Mouse (Mus musculus) stomach, embryonic 14.5 days (tissue): ENCODE measurements around the gene Asah2. TPM values are rescaled to one million over a fixed set of nuclear protein-coding genes. Genes with fewer than 3 reads are reported as not detected.

ENCODE experiments used
- ATAC-seq: fragments of 200-750 bp; cut with Nextera tagmentation; 2 replicates; pipeline ENCODE4 v1.8.0; 2017; ENCODE audit warnings: low read depth, moderate TSS enrichment; ENCODE audit not compliant: insufficient number of reproducible peaks, insufficient read depth, low FRiP score
- H3K27ac ChIP-seq: fragments of 300-500 bp; sonication (generic); 2 replicates; pipeline ENCODE4 v1.5.1; 2014; ENCODE audit warnings: mild to moderate bottlenecking, low read length, moderate library complexity, mixed read lengths
- H3K27me3 ChIP-seq: fragments of 300-500 bp; sonication (generic); 2 replicates; pipeline ENCODE4 v1.6.1; 2014; ENCODE audit warnings: low read length, control low read depth, mixed read lengths; ENCODE audit not compliant: control insufficient read depth, insufficient read depth
- H3K36me3 ChIP-seq: fragments of 300-500 bp; sonication (generic); 2 replicates; pipeline ENCODE4 v1.6.1; 2014; ENCODE audit warnings: mild to moderate bottlenecking, control low read depth, low read length, moderate library complexity, mixed read lengths; ENCODE audit not compliant: control insufficient read depth, insufficient read depth
- H3K4me1 ChIP-seq: fragments of 300-500 bp; sonication (generic); 2 replicates; pipeline ENCODE4 v1.6.1; 2014; ENCODE audit warnings: low read length, control low read depth, mixed read lengths; ENCODE audit not compliant: control insufficient read depth, insufficient read depth
- H3K4me2 ChIP-seq: fragments of 300-500 bp; sonication (generic); replicated peaks from 2 replicates; pipeline ENCODE4 v1.6.1; 2014; ENCODE audit warnings: low read depth, low read length, control low read depth
- H3K4me3 ChIP-seq: fragments of 300-500 bp; sonication (generic); 2 replicates; pipeline ENCODE4 v1.5.1; 2014; ENCODE audit warnings: low read depth, low read length, control low read depth
- H3K9ac ChIP-seq: fragments of 300-500 bp; sonication (generic); replicated peaks from 2 replicates; pipeline ENCODE4 v1.6.1; 2014; ENCODE audit warnings: low read depth, mild to moderate bottlenecking, control low read depth, low read length, moderate library complexity, mixed read lengths
- H3K9me3 ChIP-seq: fragments of 300-500 bp; sonication (generic); 2 replicates; pipeline ENCODE4 v1.6.1; 2016; ENCODE audit warnings: low read depth, low read length, control low read depth; ENCODE audit not compliant: control insufficient read depth
- WGBS: fragments of 180-500 bp; shearing (Covaris S2); extraction: QIAGEN DNeasy Blood & Tissue Kit; methylation state at CpG from one replicate; pipeline ENCODE4 v1.1.7; 2014; 5-methylcytosine and 5-hydroxymethylcytosine counted together
- polyA plus RNA-seq: library from polyadenylated mRNA; unstranded; fragments of >200 nt; fragmentation: Nextera tagmentation; extraction: Ambion mirVana; gene quantifications from 2 replicates; pipeline ENCODE4 v1.2.1, GENCODE M21; 2014

Asah2 gene
- polyA plus RNA-seq, 1 experiment from 2014 or later = 2.2 TPM

DNA sequence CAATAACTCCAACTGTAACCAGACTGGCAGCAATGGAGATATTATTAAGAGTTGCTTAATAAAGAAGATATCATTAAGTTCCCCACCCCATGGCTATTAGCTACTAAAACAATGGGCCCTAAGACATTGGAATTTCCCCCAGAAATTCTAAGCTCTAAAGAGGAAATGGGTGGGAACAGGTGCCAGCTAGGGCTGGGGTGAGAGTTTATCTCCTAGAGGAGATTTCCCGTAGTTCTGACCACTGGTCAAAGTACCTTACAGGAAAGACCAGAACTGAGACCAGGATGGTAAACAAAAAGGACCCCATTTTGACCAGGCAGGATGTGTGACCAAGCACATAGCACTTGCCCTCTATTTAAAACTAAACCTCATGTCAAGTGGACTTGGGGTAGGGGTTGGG is 52.3 kb downstream of the Asah2 start:
- no peaks in the 10 kb centered on the region for H3K36me3 ChIP-seq
- WGBS = 50% methylated on average over 1 of the region's 1 CpGs
- H3K27ac ChIP-seq = no peak overlapping the region

DNA sequence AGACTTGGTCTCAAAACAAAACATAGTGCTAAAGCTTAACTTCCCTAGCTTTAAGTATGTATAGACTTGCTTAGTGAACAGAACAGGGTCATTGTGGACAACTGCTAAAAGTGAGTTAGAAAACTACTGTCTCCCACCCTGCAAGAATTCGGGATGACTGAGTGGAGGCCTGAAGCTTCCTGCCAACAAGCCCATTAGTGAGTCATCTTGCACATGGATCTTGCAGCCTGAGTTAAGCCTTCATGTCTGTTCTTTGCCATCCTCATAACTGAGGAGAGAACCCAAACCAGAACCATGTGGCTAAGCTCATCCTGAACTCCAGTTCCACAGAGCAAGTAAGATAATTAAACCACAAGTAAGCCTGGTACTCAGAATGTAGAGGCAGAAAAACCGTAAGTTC is 56.8 kb downstream of the Asah2 start:
- H3K9ac ChIP-seq = no peak overlapping the region
- no peaks in the 10 kb centered on the region for H3K9me3 ChIP-seq
- no peaks in the 10 kb centered on the region for H3K4me1 ChIP-seq
- ATAC-seq = no peak
- no peak overlapping the region for H3K4me3 ChIP-seq
- H3K4me2 ChIP-seq = no peak overlapping the region
- H3K27ac ChIP-seq = no peak overlapping the region
- WGBS = 88% methylated on average over 2 of the region's 2 CpGs
- H3K27me3 ChIP-seq = no peaks in the 10 kb centered on the region
- H3K36me3 ChIP-seq = no peaks in the 10 kb centered on the region

More for the DNA sequence above, 52.3 kb downstream of the Asah2 start:
- H3K4me1 ChIP-seq = no peaks in the 10 kb centered on the region
- H3K9ac ChIP-seq = no peak overlapping the region
- no peaks in the 10 kb centered on the region for H3K27me3 ChIP-seq
- H3K4me2 ChIP-seq = no peak overlapping the region
- H3K4me3 ChIP-seq = no peak overlapping the region
- no peak for ATAC-seq
- H3K9me3 ChIP-seq = no peaks in the 10 kb centered on the region

DNA sequence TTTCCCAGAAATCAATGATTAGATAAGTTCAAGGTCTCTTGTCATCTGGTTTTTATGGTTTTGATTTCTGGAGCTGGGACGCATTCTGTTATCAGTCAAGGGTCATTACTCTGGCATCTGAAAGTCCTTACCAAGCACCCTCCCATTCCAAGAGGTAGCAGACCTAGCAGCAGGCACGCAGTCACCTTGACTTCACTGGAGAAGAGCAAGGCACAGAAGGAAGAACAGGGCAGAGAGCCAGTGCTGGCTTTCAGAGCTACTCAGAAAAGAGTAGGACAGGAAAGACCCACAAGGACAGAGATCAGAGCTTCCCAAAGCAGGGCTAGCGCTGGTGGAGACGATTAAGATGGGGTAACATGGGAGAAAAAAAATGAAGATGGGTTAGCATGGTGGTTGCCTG is 75.1 kb downstream of the Asah2 start:
- Histone ChIP-seq H3K36me3 (no peaks in the 10 kb centered on the region), H3K4me1 (no peaks in the 10 kb centered on the region), H3K9me3 (no peaks in the 10 kb centered on the region), H3K9ac (no peak overlapping the region), H3K27ac (no peak overlapping the region), H3K27me3 (no peaks in the 10 kb centered on the region), H3K4me2 (no peak overlapping the region), H3K4me3 (no peak overlapping the region)
- no peak for ATAC-seq
- 82% methylated on average over 4 of the region's 4 CpGs for WGBS

DNA sequence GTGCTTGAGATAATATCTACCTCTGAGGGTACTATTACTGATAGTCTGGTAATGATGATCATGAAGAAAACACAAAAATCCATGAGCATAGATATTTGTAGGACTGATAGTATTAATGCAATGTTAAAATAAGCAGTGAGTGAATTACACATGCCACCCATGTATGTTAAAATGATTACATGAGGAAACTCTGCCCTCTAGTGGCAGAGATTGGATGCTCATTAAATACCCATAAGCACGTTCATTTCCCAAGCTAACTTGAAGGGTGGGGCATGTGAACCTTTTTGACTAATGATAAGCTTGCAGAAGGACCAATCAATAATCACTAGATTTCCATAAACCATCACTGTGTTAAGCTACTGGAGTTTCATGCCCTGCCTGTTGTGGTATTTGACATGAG is 77.6 kb downstream of the Asah2 start:
- 6% methylated on average over 1 of the region's 1 CpGs for WGBS
- no peak for ATAC-seq
- H3K27ac ChIP-seq = no peak overlapping the region

DNA sequence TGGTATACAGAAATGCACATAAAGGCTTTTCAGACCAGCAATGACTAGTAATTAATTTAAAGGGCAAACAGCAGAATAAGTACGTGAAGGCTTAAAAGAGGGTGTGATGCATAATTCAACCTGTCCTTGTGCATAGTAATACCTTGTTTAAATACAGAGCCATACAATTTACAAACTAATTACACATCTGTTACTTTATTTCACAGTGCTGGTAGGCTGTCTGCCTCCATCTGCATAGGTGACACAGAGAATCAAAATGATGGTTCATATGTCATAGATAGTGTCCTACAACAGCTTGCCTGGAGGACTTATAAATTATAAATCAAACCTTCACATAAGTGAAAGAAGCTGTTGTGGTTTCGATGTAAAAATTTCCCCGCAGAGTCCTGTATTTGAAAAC is 82.6 kb downstream of the Asah2 start:
- WGBS = 92% methylated on average over 3 of the region's 3 CpGs
- Histone ChIP-seq H3K4me2 (no peak overlapping the region), H3K27me3 (no peaks in the 10 kb centered on the region), H3K4me1 (no peaks in the 10 kb centered on the region), H3K4me3 (no peak overlapping the region), H3K27ac (no peak overlapping the region), H3K9ac (no peak overlapping the region), H3K9me3 (no peaks in the 10 kb centered on the region), H3K36me3 (no peaks in the 10 kb centered on the region)
- ATAC-seq = no peak

More for the DNA sequence above, 77.6 kb downstream of the Asah2 start:
- H3K9me3 ChIP-seq = no peaks in the 10 kb centered on the region
- no peaks in the 10 kb centered on the region for H3K36me3 ChIP-seq
- H3K9ac ChIP-seq = no peak overlapping the region
- H3K4me2 ChIP-seq = no peak overlapping the region
- no peaks in the 10 kb centered on the region for H3K27me3 ChIP-seq
- H3K4me1 ChIP-seq = no peaks in the 10 kb centered on the region
- no peak overlapping the region for H3K4me3 ChIP-seq

DNA sequence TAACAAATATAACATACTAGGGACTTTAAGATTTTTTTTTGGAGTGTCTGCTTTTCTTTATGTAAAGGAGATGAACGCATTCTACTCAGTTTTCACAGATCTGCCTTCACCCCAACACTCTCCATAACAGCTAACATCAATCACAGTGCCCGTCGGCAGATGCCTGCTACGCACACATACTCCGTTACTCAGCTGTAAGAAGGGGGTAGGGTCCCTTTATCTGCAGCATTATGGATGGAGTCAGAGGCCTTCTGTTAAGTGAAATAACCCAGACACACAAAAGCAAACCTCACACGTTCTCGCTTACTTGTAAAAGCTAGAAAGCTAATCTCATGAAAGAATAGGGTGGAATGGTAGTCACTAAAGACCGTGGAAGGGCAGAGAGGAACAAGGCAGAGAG is 88.3 kb downstream of the Asah2 start:
- 0 out of 2 replicates have a peak, but pooled peaks have one; percentile 23 for ATAC-seq
- H3K9ac ChIP-seq = no peak overlapping the region
- no peak overlapping the region for H3K4me3 ChIP-seq
- no peak overlapping the region for H3K4me2 ChIP-seq
- no peaks in the 10 kb centered on the region for H3K9me3 ChIP-seq
- no peaks in the 10 kb centered on the region for H3K4me1 ChIP-seq
- no peak overlapping the region for H3K27ac ChIP-seq
- 17% methylated on average over 8 of the region's 8 CpGs for WGBS
- H3K27me3 ChIP-seq = no peaks in the 10 kb centered on the region
- no peaks in the 10 kb centered on the region for H3K36me3 ChIP-seq

DNA sequence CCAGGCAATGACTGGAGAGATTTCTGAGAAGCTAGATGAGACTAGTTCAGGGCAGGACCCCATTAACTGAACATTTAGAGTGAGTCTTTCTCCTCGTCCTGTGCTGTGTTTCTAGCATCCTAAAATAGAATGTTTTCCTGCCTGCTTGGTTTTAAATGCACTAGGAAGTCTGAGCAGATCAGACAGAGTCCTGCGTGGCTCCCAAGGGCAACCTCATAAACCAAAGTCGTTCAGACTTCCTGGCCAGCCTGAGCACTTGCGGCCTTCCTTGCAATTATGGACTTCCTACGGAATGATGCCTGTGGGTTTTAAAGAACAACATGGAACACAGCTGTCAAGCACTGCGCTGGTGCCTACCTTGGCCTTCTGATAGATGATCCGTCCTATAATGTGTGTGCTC is 89.4 kb downstream of the Asah2 start:
- Histone ChIP-seq H3K4me2 (no peak overlapping the region), H3K9ac (no peak overlapping the region), H3K4me3 (no peak overlapping the region), H3K4me1 (no peaks in the 10 kb centered on the region), H3K9me3 (no peaks in the 10 kb centered on the region), H3K36me3 (no peaks in the 10 kb centered on the region), H3K27me3 (no peaks in the 10 kb centered on the region), H3K27ac (no peak overlapping the region)
- 61% methylated on average over 7 of the region's 7 CpGs for WGBS
- no peak for ATAC-seq

DNA sequence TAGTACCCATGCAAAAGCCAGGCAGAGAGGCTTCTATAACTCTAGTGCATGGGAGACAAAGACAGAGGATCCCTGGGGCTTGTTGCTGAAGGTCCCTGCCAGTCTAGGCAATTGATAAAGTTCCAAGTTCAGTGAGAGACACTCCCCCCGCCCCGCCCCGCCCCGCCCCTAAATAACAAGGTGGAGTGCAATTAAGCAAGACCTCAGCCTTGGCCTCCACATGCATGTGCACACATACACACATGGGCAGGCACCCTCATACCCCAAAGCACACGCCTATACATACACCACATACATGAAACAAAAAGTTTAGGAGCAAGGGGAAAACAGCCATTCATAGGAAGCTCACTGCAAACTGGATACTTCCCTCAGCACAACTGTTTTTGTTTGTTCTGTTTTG is 90.0 kb downstream of the Asah2 start:
- no peak for ATAC-seq
- no peak overlapping the region for H3K4me2 ChIP-seq
- H3K36me3 ChIP-seq = no peaks in the 10 kb centered on the region
- no peaks in the 10 kb centered on the region for H3K4me1 ChIP-seq
- no peaks in the 10 kb centered on the region for H3K9me3 ChIP-seq
- no peak overlapping the region for H3K9ac ChIP-seq
- no peak overlapping the region for H3K27ac ChIP-seq
- no peaks in the 10 kb centered on the region for H3K27me3 ChIP-seq
- H3K4me3 ChIP-seq = no peak overlapping the region
- WGBS = 85% methylated on average over 5 of the region's 5 CpGs

DNA sequence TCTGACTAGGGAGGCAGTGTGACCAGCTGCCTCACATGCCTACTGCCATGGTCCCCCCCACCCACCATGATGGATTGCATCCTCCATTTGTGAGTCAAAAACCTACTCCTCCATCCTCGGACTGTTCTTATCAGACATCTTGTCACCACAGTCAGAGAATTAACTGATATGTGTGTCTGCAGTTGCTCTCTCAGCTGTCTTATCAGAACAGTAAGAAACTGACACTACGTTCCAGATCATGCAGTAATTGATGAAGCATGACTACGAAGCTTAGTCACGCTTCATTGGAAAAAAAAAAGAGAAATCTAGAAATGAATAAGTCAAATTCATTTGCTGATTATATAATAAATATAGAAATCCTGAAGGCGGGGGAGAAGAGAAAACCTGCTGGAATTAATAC is 105.4 kb downstream of the Asah2 start:
- H3K36me3 ChIP-seq = no peaks in the 10 kb centered on the region
- no peaks in the 10 kb centered on the region for H3K4me1 ChIP-seq
- no peak overlapping the region for H3K4me2 ChIP-seq
- ATAC-seq = no peak
- no peak overlapping the region for H3K4me3 ChIP-seq
- no peak overlapping the region for H3K9ac ChIP-seq
- no peak overlapping the region for H3K27ac ChIP-seq
- H3K9me3 ChIP-seq = no peaks in the 10 kb centered on the region
- H3K27me3 ChIP-seq = no peaks in the 10 kb centered on the region
- 61% methylated on average over 5 of the region's 5 CpGs for WGBS
